Mouse (Mus musculus): ENCODE results near the gene Apol10b. TPM values are rescaled to one million over a fixed set of nuclear protein-coding genes. Genes with fewer than 3 reads are reported as not detected.

The Apol10b gene
- polyA plus RNA-seq, 1 experiment from 2014 or later: 0.10 TPM

Other genes with a start within 250 kb of the Apol10b start
- not detected in 2 replicates for gene Apol7a, start 197.0 kb downstream of the Apol10b start, polyA plus RNA-seq (2015; fragmentation: Nextera tagmentation; extraction: Ambion mirVana)
- not detected in 2 replicates for gene Apol9a, start 185.0 kb downstream of the Apol10b start, polyA plus RNA-seq (2015; fragmentation: Nextera tagmentation; extraction: Ambion mirVana)
- gene Apol7b, start 148.6 kb downstream of the Apol10b start, polyA plus RNA-seq (2015; fragmentation: Nextera tagmentation; extraction: Ambion mirVana): not detected in 2 replicates
- not detected in 2 replicates for gene Apol10a, start 119.1 kb downstream of the Apol10b start, polyA plus RNA-seq (2015; fragmentation: Nextera tagmentation; extraction: Ambion mirVana)
- not detected in 2 replicates for gene Apol11a, start 87.9 kb downstream of the Apol10b start, polyA plus RNA-seq (2015; fragmentation: Nextera tagmentation; extraction: Ambion mirVana)
- not detected in 2 replicates for gene Apol7c, start 62.8 kb downstream of the Apol10b start, polyA plus RNA-seq (2015; fragmentation: Nextera tagmentation; extraction: Ambion mirVana)
- not detected in 2 replicates for gene 1700025B11Rik, start 34.2 kb downstream of the Apol10b start, polyA plus RNA-seq (2015; fragmentation: Nextera tagmentation; extraction: Ambion mirVana)
- not detected in 2 replicates for gene Gm36245, start 3.1 kb upstream of the Apol10b start, polyA plus RNA-seq (2015; fragmentation: Nextera tagmentation; extraction: Ambion mirVana)
- not detected in 2 replicates for gene Apol11b, start 47.2 kb upstream of the Apol10b start, polyA plus RNA-seq (2015; fragmentation: Nextera tagmentation; extraction: Ambion mirVana)
- not detected in 2 replicates for gene Apol7e, start 102.7 kb upstream of the Apol10b start, polyA plus RNA-seq (2015; fragmentation: Nextera tagmentation; extraction: Ambion mirVana)
- not detected in 2 replicates for gene Apol9b, start 132.9 kb upstream of the Apol10b start, polyA plus RNA-seq (2015; fragmentation: Nextera tagmentation; extraction: Ambion mirVana)
- gene Apol8, start 160.9 kb upstream of the Apol10b start, polyA plus RNA-seq (2015; fragmentation: Nextera tagmentation; extraction: Ambion mirVana): 0.11 and 0.27 TPM in 2 replicates
- gene Myh9, start 246.1 kb upstream of the Apol10b start, polyA plus RNA-seq (2015; fragmentation: Nextera tagmentation; extraction: Ambion mirVana): 9.5 and 11.2 TPM in 2 replicates

All from midbrain, embryonic 16.5 days (tissue).